Mouse (Mus musculus) CD4-positive, CD25-positive, alpha-beta regulatory T cell, adult 2 months (primary cell): ENCODE results near the gene Irf2.

Source experiments
- DNase-seq: peaks from one replicate; pipeline ENCODE4 v3.0.0-alpha.2; 2012; ENCODE audit warnings: low read depth, low spot score

The Irf2 gene

GRCm38 (mm10) chr8:46755731-46756333 lies 16.3 kb downstream of the Irf2 start:
- peak; percentile 83 for DNase-seq

- DNase-seq = no peak
These were observed 18.1 kb downstream of the Irf2 start for GRCm38 (mm10) chr8:46757613-46758012.

GRCm38 (mm10) chr8:46758131-46758530 lies 18.6 kb downstream of the Irf2 start:
- DNase-seq = no peak

- DNase-seq = no peak
These were observed 19.1 kb downstream of the Irf2 start for GRCm38 (mm10) chr8:46758676-46759075.

- no peak for DNase-seq
These were observed 20.0 kb downstream of the Irf2 start for GRCm38 (mm10) chr8:46759562-46759961.

GRCm38 (mm10) chr8:46760701-46761100 lies 21.2 kb downstream of the Irf2 start:
- no peak for DNase-seq

- DNase-seq = no peak
These were observed 21.9 kb downstream of the Irf2 start for GRCm38 (mm10) chr8:46761454-46761853.

GRCm38 (mm10) chr8:46769408-46770180 lies 30.1 kb downstream of the Irf2 start:
- no peak for DNase-seq

GRCm38 (mm10) chr8:46770905-46771516 lies 31.5 kb downstream of the Irf2 start:
- DNase-seq = no peak

GRCm38 (mm10) chr8:46772801-46773200 lies 33.3 kb downstream of the Irf2 start:
- DNase-seq = no peak

GRCm38 (mm10) chr8:46777760-46778460 lies 38.4 kb downstream of the Irf2 start:
- no peak for DNase-seq

- no peak for DNase-seq
These were observed 41.6 kb downstream of the Irf2 start for GRCm38 (mm10) chr8:46781067-46781657.

GRCm38 (mm10) chr8:46782254-46782653 lies 42.7 kb downstream of the Irf2 start:
- no peak for DNase-seq

GRCm38 (mm10) chr8:46785070-46785469 lies 45.5 kb downstream of the Irf2 start:
- no peak for DNase-seq

- no peak for DNase-seq
These were observed 46.4 kb downstream of the Irf2 start for GRCm38 (mm10) chr8:46785926-46786325.

GRCm38 (mm10) chr8:46789091-46789881 lies 49.8 kb downstream of the Irf2 start:
- no peak for DNase-seq

GRCm38 (mm10) chr8:46791664-46792371 lies 52.3 kb downstream of the Irf2 start:
- DNase-seq = no peak

- no peak for DNase-seq
These were observed 53.1 kb downstream of the Irf2 start for GRCm38 (mm10) chr8:46792653-46793052.

- no peak for DNase-seq
These were observed 53.7 kb downstream of the Irf2 start for GRCm38 (mm10) chr8:46793248-46793647.

GRCm38 (mm10) chr8:46794317-46794716 lies 54.8 kb downstream of the Irf2 start:
- DNase-seq = no peak
